Mouse (Mus musculus): Measurements from ENCODE around the gene Wbp2.

The Wbp2 gene

DNA sequence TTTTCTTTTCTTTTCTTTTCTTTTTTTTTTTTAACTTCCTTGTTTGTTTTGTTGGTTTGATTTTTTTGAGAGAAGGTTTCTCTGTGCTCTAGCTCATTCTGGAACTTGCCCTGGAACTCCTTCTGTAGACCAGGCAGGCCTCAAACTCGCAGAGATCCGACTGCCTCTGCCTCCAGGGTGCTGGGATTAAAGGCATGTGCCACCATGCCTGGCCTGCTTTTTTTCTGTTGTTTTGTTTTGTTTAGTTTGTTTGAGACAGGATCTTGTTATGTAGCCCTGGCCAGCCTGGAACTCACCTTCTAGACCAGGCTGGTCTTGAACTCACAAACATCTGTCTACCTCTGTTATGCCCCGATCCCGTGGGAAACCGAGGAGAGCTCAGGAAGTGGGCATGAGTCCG is 2.8 kb upstream of the Wbp2 start:
- DNase-seq (ENCODE audit: low spot score): no peak

DNA sequence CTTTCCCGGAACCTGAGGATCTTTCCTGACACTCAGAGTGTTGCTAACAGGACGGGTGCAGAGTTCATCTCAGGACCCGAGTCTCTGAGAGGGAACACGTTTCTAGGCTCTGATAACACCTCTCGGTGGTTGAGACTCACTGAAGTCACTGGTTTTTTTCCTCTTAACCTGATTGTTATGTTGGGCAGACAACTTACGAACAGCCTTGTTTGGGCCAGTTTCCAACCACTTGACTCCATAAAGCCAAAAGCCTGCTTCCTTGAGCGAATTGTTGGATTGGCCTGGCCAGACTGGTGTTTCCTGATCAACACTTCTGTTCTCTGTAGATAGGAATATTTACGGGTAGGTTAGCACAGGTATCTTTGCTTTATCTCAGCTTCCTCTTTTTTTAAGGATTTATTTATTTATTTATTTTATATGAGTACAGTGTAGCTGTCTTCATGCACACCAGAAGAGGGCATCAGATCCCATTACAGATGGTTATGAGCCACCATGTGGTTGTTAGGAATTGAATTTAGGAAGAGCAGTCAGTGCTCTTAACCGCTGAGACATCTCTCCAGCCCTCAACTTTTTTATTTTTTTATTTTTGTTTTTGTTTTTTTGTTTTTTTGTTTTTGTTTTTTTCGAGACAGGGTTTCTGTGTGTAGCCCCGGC is 2.1 kb upstream of the Wbp2 start:
- no peak for DNase-seq (ENCODE audit: low spot score)

DNA sequence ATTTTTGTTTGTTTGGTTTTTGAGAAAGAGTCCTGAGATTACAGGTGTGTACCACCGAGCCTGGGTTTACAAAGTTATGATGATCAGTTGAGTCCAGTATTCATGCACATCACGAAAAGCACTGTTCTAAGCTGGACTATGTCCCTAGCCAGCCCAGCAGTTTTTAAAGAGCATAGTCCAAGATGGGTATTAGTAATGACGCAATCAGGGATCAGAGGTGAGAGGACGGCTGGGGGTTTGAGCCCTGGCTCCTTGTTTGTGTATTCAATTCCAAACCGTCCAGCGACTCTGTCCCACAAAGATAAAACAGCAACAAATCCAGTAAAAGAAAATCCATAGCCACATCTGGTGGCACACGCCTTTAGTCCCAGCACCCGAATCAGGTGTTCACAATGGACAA is 1.4 kb upstream of the Wbp2 start:
- no peak for DNase-seq (ENCODE audit: low spot score)

DNA sequence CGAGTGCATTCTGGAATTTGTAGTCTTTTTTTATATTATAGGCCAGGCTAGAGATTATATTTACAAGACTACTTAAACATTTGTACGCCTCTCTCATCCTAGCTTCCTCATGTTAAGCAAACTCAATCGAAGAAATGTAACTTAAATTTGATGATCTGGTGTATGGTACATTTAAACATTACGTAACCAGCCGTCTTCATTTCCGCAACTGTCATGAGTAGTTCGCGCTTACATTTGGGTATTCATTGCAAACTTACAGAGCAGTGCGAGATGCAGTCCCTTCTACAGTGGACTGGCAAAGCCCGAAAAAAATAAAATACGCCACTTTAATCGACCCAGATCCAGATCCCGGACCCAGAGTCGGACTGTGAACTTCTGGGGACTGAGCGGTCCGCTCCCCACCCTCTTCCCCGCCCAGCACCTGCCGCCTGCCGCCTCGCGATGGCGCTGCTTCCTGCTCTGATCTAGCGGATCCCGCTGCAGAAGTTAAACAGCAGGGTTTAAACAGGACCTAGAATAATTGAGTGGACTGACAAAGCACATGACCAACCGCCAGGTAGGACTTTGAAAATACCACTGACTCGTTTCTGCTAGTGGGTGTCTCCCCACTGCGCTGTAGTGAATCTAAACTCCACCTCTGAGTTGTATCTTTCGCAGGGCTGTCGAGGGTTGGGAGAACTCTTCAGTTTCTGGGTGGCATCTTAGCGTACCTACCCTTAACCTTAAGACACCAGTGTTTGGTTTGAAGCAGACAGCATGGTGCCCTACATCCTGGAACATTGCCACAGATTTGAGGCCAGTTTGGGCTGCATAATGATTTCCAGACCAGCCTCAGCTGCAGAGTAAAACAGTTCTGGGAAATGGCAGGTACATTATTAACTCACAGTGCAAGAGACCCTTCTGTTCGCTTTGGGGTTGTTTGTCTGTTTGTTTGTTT is 667 bp upstream of the Wbp2 start:
- DNase-seq (ENCODE audit: low spot score): peak; percentile 87

DNA sequence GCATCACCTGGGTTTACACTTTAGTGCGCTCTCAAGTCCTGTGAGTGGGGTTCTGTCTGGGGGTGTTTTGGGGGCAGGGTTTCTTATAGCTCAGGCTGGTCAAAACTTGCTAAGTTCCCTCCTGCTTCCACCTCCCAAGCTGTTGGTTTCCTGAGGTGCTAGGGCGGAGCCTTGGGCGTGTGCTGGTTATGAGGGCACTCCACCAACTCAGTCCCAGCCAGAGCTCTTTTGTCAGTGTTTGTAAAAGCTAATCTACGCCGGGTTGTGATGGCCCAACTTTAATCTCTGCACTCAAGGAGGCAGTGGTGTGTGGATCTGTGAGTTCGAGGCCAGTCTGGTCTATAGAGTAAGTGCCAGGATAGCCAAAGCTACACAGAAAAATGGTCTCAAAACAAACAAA is 2.6 kb downstream of the Wbp2 start:
- DNase-seq (ENCODE audit: low spot score): no peak

DNA sequence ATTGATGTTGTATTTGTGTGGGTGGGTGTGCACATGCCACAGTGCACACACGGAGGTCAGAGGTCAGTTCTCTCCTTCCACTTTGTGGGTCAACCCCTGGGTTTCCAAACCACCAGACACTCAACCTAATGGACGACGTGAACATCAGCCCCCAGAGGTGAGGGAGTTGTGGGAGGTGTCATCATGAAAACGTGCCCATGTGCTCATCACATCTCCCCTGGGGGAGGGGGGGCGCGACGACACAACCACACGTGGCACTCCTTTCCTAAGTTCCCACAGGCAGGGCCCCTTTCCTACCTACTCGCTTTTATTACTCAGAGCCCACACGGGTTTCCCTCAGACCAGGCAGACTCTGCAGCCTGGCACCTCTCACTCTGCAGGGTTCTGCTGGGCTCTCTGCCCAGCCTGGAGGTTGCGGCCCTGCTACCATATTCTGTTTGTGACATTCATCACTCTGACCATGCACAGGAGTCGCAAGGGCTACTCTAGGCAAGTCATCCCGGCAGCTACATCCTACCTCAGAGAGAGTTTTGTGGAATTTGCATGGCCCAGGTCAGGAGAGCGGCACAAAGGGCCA is 3.6 kb downstream of the Wbp2 start:
- DNase-seq (ENCODE audit: low spot score): no peak

DNA sequence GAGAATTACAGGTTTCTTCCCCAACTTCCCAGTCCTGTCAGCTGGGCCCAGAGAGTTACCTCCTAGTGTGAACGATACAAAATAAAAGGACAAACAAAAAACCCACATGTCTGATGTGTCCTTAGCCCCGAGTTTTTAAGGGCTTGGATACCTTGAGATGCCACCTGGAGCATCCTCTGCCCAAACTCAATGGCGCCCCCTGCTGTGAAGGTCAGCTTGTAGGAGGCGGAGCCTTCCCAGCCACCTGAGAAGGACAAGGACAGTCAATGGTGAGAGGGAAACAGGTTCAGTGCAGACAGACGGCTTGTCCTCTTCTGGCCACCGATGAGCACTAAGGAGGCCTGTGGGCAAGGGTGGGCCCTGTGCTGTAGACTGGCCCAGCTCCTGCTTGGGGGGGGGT is 5.7 kb downstream of the Wbp2 start:
- peak; percentile 71 for DNase-seq (ENCODE audit: low spot score)

DNA sequence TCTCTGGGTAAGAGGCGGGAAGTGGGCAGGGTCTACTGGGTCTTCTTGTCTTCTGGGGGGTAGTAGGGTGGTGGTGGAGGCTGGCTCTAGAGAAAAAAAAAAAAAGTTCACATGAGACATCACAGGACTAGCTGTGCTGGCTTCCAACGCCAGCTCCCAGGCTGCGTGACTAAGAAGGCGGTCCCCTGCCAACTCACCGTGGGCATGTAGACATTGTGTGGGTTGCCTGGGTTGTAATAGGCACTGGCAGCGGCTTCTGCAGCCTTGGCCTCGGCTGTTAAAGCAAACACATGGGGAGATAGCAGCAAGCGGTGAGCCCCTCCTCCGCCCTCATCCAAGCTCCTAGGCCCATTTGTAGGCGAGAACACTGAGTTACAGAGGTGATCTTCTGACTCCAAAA is 7.3 kb downstream of the Wbp2 start:
- DNase-seq (ENCODE audit: low spot score): no peak

DNA sequence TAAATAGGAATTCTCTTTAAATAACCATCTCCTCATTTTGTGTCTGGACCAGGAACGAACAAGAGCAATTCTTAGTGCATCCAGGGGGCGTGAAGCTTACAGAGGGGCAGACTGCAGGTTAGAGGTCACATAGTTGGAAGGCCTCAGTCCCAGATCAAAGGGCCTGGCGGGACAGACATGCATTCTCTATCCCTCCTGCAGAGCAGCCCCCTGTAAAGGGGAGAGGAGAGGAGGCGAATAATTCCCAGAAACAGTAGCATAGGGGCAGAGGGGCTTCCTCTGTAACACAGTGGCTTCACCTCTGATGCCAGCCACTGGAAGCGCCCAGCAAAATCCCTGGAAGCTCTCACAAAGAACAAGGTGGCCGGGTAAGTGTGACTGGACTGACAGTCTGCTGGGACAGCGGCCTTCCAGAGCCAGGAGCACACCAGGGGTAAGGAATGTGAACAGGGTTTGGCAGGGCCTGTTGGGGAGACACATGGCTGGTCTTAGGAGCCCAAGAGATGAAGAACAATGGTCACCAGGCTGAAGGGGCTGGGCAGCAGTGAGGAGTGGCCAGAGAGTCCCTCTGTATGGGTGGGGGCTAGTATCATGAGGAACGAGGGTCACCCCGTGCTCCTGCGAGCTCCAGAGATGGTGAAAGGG is 8.0 kb downstream of the Wbp2 start:
- no peak for DNase-seq (ENCODE audit: low spot score)

DNA sequence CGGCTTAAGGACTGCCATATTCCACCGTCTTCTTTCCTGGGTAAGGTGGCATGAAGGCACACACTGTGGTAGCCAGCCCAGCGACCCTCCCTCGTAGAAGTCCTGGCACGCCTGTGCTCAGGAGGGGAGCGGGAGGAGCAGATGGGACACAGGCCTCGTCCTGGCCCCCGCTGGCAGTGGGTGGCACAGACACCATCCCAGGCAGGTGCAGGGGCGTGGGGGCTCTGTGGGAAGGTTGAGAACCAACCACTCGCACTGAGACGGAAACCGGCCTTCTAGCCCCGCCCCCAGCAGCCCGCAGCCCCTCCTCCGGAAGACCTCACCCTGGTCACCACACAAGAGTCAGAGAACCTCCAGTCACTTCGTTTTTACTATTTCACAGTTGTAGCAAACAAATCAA is 8.6 kb downstream of the Wbp2 start:
- DNase-seq (ENCODE audit: low spot score): peak; percentile 59

DNA sequence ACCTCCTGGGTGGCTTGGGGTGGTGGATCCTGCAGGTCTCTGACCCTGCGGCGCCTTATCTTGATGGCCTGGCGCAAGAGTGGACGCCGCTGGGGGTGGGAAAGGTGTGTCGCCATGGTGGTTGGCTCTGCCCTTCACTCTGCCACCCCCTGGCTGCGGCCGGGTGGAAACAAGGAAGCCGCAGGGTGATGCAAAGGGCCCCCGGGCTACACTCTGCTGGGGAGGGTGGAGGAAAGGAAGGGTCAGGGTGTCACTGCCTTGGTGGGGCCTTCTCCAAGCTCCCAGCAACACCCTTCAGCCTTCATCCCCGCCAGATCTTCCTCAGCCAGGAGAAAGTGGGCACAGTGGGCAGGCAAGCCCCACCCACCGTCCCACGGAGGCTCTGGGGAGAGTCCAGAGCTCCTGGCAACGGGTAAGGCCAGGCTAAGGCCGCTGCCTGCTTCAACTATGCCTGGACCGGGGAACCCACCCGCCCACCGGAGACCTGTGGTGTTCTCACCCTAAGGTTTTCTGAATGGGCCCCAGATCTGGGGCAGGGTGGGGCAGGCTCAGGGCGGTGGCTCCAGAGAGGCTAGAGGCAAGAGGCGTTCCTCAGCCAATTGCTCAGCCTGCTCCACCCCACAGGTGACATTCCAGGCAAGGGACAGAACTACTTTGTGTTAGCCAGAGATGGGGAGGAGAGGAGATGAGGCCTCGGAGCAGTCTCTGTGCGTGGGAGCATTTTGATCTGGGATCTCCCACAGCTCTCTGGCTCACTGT is 9.2 kb downstream of the Wbp2 start, which contains the start of gene Unc13d:
Gene Unc13d (minus strand): TSS at position 516 of the 759 bp plus-strand sequence.
- peak; percentile 61 for DNase-seq (ENCODE audit: low spot score)

DNA sequence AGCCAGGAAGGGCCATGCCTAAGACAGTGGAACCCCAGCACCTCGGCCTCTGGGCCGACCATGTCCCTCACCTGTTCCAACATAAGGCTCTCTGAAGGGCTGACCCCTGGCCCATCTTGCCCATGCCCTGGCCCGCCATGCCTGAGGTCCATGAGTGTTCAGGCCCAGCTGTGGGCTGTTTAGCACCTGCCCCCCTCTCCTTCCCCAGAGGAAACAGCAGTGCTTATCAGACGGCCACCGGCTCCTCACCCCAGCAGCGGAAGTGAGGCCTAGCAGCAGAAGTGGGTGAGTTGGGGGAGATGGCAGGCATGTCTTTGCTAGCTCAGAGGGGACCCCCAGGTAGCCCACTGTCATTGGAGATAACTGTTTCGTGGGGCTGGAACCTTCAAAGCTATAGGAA is 10.0 kb downstream of the Wbp2 start:
- DNase-seq (ENCODE audit: low spot score): no peak

DNA sequence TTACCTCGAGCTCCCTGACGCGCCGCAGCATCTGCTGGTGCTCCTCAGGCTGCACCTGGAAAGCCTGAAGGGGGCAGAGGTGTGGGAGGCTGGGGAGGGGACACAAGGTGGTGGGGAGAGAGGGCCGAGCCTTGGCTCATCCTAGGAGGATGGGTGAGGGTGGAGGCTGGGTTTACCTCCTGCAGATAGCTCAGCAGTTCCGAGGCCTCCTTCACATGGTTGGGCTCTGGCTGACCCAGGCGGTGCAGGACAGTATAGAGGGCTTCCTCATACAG is 10.6 kb downstream of the Wbp2 start:
- DNase-seq (ENCODE audit: low spot score): no peak

DNA sequence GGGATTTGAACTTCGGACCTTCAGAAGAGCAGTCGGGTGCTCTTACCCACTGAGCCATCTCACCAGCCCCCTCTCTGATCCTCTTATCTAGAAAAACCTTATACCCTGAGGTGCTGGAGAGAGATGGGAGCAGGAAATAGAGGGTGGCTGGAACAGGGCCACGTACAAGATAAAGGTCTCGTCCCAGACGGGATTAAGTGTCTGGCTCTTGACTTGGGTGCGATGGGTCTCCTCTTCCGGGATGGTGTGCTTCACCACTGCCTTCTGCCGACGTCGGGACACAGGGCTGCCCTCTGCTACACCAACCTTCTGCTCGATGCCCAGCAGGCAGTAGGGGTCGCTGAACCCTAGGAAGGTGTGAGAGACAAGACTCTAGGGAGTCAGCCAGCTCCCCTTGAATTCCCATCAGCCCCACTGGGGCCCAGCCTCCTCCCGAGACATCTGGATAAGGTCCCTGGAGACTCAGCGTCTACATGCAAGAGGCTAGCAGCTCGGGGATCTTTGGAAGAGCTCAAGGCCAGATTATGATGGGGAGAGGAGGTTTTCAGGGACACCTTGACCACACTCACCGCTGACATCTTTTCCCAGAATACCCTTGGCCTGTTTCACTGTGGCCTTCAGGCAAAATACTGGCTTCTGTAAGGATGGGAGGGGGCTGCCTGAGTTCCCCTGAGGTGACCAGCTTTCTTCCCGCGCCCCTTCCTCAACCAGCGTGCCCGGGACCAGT is 11.1 kb downstream of the Wbp2 start:
- DNase-seq (ENCODE audit: low spot score): no peak

DNA sequence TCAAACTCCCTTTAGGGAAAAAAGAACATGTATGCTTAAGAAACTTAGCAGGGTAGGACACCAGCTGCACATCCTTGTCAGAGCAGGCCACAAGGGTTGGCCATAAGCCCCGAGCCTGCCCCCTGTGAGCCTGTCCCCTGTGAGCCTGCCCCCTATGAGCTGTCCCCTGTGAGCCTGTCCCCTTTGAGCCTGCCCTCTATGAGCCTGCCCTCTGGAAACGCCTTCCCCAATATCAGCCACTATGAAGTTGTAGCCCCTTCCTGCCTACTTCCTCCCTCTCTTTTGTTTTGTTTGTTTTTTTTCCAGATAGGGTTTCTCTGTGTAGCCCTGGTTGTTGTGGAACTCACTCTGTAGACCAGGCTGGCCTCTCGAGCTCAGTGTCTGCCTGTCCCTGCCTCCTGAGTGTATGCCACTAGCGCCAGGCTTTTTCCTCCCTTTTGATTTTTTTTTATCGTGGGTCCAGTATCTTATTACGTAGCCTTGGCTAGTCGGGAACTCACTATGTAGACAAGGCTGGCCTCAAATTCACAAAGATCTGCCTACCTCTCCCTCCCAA is 12.3 kb downstream of the Wbp2 start:
- no peak for DNase-seq (ENCODE audit: low spot score)

DNA sequence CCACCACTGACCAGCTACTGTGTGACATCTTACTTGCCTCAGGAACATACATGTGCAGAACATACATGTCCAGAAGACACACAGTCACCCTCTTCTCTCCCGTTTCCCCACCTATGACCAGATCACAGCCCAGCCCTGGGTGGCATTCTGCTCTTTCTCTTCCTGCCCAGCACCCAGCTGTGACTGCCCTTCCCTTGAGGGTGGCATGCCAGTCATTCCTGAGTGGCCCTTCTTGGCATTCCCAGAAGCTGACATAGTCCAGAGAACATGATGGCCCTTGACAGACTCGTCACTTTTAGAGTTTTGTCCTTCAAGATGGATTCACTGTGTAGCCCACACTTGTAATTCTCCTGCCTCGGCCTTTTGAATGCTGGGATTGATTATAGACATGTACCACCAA is 14.2 kb downstream of the Wbp2 start:
- DNase-seq (ENCODE audit: low spot score): no peak

DNA sequence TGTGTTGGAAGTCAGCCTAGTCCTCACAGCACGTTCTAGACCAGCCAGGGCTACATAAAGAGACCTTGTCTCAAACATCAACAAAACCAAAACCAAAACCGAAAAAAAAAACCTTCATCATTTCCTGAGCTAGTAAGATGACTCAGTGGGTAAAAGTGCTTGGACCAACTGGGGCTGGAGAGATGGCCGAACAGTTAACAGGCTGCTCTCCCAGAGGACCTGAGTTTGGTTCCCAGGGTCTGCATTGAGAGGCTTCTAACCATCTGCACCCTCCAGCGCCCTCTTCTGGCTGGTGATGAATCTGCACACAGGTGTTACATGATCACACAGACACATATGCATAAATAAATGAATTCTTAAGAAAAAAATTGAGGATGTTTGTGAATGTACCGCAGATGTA is 15.3 kb downstream of the Wbp2 start:
- DNase-seq (ENCODE audit: low spot score): no peak

DNA sequence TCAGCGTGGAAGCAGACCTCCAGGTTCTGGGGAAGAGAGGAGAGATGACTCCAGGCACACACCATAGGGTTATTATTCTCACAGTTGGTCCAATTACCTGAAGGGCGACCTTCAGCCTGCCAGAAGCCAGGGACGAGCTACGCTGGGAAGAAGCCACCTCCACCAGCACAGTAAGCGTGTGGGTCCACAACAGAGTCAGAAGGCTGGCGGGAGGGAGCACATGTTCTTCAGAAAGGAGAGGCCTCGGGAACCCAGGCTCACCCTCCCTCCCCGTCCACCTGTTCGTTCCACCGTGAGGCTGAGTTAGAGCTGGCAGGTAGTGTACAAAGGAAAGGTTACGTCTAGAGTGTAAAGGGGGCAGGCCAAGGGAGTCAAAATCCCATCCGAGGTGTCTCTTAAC is 21.4 kb downstream of the Wbp2 start:
- no peak for DNase-seq (ENCODE audit: low spot score)

DNA sequence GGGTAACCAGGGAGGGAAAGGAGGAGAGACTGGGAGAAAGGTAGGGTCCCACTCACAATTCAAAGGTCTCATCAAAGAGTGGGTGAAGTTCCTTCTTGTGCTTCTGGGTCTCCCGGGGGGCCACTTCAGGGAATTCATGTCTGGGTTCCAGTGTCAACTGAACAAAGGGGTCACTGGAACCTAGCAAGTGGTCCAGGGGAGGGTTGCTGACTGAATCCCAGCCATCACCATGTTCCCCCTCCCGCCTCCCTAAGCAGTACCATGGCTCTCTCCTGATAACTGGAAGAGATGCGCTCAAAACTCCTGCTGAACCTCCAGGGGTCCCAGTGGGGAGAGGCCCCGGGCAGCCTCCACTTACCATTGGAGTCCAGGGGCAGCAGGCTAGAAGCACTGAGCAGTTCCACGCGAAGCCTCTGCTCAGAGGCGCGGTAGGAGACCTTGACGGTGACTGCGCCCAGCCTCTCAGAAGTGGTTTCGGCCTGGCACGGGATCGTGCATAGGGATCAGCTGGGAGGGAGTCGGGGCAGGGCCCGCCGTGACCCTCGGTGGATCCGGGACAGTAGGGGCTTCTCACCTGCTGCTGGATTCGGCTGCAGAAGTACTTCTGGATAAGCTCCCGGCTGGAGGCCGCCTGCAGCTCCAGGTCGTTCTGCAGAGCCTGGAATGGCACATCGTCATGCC is 22.5 kb downstream of the Wbp2 start:
- DNase-seq (ENCODE audit: low spot score): no peak

DNA sequence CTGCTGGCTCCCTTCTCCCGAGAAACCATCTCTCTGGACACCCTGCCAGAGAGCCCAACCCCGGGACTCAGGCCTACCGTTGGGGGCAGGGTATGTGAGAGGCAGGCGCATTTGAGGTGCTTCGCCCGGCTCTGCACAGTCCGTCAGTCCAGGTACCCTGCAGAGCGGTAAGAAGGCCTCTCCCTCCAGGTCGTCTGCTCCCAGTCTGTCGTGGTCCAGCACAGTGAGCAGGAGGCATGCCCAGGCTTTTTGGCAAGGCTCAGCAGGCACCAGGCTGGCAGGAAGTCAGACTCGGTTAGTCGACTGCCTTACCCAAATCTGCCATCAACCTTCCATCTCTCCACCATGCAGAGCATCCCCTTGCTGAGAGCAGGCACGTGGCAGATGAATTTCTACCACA is 23.2 kb downstream of the Wbp2 start:
- no peak for DNase-seq (ENCODE audit: low spot score)

DNA sequence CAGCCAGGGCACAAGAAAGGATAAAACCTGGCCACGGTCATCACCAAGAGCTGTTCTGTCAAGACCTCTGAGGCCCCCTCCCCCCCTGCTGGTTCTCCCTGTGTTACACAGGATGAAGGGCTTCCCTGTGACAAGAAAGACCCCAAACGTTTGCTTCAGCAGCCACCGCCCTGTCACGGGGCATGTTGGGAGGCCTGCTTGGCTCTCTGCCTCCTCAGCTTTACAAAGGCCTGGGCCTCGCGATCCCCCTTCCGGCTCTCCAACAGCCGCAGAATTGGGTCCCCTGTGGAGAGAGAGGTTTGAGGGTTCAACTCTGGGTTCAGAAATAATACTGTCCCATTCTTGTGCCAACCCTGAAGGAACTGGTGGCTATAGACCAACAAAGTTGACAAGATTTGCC is 24.3 kb downstream of the Wbp2 start:
- DNase-seq (ENCODE audit: low spot score): no peak
